Mouse (Mus musculus): ENCODE data around the gene Cenpq.

Cenpq gene

DNA sequence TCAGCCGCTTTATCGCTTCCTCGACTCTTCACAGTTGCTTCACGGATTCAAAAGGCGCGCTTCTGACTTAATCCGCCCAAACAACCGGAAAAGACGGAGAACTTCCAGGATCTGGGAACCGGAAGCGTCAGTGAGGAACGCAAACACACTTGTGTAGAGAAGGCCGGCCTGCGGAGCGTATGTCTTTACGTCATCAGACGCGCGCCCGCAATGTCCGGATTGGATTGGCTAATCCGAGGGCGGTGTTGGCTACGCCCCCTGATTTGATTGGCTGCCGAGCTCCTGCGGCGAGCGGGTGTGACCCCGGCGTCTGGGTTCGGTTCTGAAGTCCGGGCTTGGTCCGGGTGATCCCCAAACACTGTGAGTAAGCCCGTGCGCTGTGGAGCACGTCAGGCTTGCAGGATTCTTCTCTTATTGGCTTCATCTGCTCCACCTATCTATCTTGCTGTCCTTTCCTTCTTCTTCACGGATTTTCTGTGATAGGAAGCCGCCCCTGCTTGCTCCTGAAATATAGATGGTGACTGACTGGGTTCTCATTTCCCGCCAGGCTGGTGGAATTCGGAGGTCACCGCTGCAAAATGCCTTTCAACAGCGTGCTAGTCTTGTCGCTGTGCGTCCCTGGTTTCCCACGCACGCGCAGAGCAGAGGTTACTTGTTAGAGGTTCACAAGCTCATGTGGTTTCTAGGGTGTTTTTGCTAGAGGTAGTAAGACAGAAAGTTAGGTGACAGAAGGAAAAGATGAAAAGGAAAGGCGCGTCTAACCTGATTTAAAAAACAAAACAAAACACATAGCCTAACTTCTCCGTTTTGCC, at the start of gene Cenpq, which contains the start of gene Mut:
Cenpq (minus strand) TSS at position 628 of the 812 bp plus-strand sequence.
Mut (plus strand) TSS at position 266 of the 812 bp plus-strand sequence.
- peak; percentile 97 to 100 for DNase-seq (ENCODE audit: low spot score in 2 of 2)

DNA sequence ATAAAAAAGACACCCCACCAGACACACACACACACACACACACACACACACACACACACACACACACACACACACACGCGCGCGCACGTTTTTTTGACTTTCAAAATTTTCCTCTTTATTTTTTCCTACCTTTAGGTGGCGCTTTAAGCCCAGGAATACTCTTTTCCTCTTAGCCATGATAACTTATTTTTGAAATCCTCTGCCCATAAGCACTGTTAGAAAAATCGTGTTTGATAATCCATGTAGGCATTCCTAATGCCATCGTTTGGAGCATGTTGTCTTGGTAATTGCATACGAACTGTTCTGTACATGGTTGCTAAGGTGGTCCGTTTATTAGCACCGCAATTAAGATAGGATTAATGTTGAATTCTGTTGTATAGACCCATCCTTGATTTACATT, 43.1 kb upstream of the Cenpq start:
- DNase-seq (ENCODE audit: low spot score in 2 of 2) = peak in 1 of 2 experiments; percentile 7

DNA sequence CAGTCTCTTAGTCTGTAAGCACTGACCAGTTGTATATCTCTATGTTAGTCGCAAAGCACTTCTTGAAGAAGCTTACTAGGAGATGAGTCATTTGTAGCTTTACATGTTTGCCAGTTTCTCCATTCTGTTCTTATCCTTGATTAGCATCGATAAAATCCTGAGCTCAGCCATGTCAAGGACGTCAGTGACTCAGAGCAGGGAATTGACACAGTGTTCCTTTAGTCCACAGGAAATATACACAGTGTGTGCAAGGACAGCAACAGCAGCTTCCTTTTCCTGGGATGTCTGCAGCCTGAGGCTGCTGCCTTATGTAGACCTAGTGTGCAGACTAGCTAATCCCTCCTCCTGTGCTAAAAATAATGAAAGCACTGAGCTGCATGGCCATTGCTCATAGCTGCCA, 13.7 kb upstream of the Cenpq start:
- DNase-seq (ENCODE audit: low spot score in 2 of 2) = no peak

DNA sequence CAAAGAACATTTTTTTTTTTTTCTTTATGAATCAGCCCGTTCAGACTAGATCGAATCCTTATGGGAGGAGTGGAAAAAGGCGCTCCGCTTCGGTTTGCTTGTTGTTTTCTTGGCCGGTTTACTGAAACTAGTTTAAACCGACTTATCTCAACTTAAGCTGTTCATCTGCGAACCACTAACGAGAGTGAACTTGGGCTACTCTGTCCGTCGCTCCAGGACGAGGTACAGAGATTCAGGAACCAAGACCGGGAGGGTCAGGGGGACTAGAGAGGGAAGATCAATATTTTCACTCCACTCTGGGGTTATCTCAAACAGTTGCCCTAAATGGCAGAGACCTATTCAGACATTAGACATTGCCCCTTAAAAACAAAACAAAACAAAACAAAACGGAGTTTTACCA, 862 bp downstream of the Cenpq start:
- DNase-seq (ENCODE audit: low spot score in 2 of 2) = no peak

DNA sequence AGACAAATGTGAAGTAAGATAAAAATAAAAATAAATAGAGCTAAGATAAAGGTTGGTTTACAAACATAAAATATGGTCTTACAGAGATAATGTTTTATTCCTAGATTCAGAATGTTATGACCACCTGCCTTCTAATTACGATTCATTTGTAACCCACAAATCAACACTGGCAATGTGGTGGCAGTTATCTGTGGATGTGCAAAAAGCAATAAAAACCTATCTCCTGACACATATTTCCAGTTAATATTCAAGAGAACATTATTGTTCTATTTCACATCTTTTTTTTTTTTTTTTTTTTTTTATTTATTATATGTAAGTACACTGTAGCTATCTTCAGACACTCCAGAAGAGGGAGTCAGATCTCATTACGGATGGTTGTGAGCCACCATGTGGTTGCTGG, 19.3 kb downstream of the Cenpq start:
- DNase-seq (ENCODE audit: low spot score in 2 of 2) = no peak

DNA sequence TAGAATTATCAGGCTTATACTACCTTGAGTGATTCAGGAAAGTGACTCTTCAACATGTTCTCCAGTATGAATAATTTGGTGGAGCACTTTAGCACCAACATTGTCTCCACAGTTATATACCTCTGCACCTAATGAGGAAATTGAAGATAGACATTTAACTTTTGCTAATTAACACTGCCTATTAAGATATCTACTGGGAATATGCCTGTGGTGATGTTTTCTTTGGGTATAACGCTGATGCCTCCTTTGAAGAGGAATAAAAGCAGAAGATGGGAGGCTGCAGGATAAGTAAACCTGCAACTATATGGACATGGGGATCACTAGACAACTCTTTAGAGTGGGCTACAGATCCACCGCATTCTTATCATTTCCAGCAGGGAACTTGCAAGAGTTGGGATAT, 20.6 kb downstream of the Cenpq start, which contains the start of gene Glyatl3:
Glyatl3 (minus strand) TSS at position 101 of the 400 bp plus-strand sequence.
- no peak for DNase-seq (ENCODE audit: low spot score in 2 of 2)

DNA sequence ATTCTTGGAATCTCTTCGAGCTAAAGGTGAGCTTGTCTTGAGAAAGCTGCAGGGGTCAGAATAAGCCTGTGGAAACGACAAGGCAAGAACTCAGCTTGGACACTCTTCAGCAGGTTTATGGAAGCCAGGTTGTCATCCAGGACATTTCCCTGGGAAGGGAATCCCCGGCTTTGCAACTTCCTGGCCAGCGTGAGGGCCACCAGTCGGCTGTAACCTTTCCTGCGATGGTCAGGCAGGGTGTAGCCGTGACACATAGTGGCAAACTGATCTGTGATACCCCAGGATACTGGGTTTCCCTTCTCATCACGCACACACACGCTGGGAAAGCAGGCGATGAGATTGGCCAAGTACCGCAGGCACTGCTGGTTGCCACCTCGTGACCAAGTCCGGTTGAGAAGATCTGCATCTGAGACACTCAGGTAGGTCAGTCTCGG, 30.1 kb downstream of the Cenpq start:
- DNase-seq (ENCODE audit: low spot score in 2 of 2) = no peak

DNA sequence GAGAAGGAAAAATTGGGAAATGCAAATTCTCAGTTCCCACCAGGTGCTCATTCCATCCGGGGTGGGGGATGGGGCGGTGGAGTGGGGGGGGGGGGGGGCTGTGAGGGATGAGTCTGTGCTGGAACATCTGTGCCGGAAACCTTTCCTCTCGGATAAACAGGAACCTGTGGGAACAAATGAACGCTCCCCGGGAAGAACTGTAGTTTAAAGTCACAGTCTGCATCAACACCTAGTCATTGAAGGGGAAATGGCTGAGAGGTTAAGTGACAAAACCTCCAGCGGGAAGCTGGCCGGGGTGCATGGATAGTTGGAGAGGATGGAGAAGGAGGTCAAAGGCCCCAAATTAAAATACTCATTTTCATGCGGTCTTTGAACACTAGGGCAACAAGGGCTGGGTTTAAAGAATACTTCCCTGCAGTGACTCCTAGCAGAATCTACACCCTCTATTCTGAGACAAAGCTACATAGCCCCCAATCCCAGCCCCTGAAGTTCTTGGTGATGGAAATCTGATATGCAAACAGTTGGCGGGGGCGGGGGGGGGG, 30.7 kb downstream of the Cenpq start:
- DNase-seq (ENCODE audit: low spot score in 2 of 2) = no peak

DNA sequence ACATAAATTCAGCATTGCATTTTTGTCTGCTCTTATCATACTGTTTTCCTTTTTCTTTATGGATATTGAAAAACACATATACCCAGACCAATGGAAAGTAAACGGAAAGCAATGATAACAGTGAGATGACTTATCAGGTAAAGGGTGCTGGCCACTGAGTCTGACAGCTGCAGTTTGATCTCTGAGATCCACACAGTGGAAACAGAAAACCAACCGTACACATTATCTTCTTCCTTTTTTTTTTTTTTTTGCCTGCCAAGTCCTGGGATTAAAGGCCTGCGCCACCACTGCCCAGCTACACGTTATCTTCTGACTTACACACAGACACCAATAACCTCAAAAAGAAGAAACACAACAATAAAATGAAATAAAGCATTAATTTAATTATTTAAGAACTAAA, 31.5 kb downstream of the Cenpq start:
- DNase-seq (ENCODE audit: low spot score in 2 of 2) = no peak

DNA sequence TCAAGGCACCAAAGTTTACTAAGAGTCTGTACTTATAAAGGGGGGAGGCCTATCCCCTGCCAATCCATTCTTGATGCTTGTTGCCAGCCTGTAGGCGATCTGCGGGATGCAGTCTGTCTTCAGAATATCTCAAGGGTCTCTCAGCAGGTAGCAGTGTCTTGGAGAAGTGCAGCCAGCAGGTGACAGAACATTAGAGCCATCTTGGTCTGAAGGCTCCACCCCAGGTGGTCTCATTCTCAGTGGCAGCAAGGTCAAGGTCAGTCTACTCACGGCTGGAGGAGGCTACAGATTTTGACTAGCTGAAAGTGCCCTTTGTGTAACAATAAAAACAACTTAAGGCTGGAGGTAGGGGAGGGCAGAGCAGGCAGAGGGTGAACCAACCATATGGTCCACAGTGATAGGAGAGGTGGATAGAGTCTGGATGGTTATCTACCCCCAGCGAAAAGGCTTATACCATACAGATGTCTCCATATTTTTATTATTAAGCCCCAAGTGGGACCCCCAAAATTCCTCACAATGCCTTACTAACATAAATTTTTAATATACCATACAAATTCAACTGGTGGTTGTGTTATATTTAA, 35.0 kb downstream of the Cenpq start:
- DNase-seq (ENCODE audit: low spot score in 2 of 2) = no peak

DNA sequence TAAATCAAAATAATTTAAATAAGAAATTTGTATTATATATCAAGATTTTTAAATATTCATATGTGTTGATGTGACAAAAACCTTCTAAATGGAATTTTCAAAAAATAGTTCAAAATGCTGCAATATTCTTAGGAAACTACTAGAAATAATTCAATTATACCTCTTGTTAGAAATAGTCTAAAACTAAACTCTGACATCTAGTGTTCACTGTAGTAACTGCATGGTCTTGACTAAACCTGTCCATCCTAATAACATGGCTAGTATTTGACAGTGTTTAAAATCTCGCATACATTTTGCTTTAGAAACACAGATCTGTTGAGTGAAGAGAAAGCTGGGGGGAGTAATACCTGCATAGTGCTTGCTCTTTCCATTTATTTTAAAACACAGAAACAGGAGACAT, 38.0 kb downstream of the Cenpq start:
- no peak for DNase-seq (ENCODE audit: low spot score in 2 of 2)

DNA sequence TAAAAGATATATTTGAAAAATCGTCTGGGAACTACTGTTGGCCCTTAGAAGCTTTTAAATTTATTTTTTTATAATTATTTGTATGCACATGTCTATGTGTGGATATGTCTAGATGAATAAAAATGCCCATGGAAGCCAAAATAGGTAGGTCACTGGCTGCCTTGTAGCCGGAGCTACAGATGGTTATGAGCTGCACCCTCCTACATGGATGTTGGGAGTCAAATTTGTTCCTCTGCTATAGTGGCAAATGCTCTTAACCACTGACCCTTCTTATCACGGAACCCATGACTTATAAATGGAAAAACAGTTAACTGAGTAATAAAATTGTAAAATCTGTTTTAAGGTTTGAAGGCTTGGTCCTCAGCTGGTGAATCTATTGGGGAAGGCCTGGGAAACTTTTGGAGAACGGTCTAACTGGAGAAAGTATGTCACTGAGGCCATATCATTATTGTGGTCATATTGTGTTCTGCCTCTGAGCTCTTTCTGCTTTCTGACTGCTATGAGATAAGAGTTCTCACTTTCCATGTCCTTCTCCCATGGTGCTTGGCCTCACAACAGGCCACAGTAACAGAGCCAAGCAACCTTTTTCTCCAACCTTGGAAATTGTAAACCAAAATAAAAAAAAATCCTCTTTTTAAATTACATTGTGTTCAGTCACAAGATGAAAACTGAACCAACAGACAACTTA, 46.9 kb downstream of the Cenpq start:
- no peak for DNase-seq (ENCODE audit: low spot score in 2 of 2)

DNA sequence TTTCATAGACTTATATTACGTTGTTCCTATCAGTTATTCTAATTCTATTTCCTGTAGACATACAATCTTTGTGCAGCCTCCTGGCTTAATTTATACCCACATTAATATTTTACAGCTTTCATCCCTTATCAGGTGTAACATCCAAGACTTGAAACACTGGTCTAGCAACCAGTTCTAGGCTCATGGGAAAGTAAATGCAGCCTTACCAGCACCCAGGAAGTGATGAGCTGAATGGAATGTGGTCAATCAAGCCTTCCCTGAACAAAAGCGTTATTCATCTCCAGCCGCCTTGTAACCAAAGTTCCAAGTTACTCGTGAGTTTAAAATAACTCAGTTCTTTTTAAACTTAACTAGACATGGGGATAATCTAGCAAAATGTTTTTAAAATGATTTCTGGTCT, 49.7 kb downstream of the Cenpq start:
- no peak for DNase-seq (ENCODE audit: low spot score in 2 of 2)

DNA sequence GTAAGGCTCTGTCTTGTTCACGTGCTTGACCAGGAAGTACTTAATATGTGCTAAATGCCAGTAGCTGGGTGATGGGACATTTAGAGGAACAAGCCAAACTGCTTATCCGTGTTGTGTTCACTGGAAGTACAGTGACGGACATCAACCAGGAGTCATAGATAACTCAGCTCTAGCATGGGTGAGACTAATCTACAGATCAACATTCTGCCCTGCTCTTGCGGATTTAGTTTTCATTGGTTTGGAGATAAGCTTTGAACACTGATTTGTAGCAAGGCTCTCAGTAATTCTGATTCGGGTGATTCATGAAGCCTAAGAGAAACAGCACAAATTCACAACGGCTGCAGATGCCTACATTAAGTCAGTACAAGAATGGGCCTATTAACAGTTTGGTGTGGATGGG, 52.7 kb downstream of the Cenpq start:
- DNase-seq (ENCODE audit: low spot score in 2 of 2) = no peak

DNA sequence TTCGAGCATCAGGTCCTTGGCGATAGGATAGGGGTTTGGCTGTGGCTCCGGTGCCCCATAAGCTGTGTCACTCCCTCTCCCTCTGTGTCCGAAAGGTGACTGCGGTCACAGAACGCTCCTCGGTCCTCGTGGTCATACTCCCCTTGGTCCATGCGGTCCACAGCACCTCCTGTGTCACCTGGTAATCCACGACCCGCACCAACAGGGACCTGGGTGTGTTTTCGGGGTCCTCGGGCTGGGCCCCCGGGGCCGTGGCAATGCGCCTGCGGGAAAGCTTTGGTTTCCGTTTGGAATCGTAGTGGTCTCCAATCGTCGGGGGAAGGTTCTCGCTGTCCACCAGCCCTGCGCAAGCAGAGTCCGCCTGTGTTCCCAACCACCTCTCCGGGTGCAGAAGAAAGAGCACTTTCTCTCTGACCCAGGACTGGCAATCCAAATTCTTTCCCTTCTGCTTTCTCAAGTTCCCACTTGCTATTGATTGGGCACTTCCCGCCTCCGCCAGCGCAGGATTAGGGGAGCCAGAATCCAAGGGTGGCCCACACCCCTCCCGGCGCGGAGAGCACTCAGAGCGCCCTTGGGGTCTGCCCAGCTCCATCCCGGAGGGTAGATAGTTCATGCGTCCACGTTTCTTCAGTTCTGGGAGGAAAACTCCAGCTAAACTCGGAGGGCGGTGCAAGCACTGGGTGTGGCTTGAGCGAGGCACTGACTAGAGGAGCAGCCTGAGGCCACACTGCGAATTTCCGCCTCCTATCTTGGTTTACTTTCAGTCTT, 54.7 kb downstream of the Cenpq start, which contains the start of gene 9130008F23Rik:
9130008F23Rik (minus strand) TSS at position 636 of the 768 bp plus-strand sequence.
- no peak for DNase-seq (ENCODE audit: low spot score in 2 of 2)

DNA sequence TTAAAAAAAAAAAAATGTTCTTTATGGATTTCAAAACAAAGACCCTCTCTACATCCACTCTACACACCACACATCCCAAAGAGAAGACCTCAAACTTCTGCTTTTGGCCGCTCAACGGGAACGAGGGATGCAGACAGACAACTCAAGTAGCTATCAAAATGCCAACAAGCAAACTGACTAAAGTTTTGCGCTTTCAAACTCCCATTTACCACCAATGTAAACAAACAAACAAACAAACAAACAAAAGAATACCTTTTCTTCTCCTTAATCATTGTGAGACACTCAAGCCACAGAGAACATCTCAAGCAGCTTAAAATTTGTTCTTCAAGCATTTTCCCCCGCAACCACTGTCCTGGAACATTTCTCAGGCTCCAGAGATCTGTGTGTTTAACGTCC, 55.3 kb downstream of the Cenpq start:
- DNase-seq (ENCODE audit: low spot score in 2 of 2) = no peak

DNA sequence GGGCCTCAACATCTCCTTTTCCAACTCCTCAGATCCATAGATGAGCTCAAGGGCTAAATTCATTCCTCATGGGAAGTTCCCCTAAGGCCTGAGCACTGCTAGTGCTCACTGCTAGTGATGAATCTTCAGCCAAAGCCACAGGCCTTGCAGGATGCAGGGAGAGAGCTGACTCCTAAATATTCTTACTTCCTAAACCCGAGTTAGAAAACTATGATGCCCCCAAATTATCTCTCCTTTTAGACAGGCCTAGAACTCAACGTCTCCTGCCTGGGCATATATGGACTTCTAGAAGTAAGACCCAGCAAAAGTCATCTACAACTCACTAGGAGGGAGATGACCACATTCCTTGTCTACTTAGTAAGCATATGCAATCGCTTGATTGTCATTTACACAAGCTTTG, 57.1 kb downstream of the Cenpq start:
- no peak for DNase-seq (ENCODE audit: low spot score in 2 of 2)

DNA sequence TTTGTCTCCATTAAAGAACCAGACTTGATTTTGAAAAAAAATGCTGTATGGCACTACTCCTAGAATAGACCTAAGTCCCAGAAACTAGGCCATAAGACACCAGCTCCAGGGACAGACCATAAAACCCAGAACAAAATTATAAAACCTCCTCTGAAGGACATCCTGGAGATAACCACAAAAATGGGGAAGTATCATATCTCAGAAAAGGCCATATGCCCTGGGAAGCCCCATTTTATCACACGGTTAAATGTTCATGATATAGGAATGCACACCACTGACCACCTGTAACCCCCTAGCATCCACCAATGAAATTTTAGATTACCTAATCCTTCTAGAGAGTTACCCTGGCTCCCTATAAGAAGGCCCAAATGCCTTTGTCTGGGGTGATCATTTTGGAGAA, 59.3 kb downstream of the Cenpq start:
- DNase-seq (ENCODE audit: low spot score in 2 of 2) = no peak

DNA sequence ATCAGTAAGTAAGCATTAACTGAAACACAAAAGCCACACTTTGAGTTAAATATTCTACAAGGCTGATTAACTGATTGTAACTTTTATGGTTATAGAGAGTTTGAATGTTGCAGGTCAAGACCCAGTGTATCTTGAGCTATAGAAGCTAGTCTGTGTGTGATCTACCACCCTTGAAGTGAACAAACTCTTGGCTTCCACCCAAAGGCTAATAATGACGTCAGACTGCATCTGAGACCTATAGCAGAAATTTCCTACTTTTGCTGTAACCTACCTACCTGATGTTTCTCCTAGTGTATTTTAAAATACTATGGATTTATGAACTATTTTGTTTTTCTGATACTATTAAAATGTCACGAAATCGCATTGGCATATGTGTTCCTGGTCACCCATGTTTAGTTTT, 60.1 kb downstream of the Cenpq start:
- no peak for DNase-seq (ENCODE audit: low spot score in 2 of 2)

DNA sequence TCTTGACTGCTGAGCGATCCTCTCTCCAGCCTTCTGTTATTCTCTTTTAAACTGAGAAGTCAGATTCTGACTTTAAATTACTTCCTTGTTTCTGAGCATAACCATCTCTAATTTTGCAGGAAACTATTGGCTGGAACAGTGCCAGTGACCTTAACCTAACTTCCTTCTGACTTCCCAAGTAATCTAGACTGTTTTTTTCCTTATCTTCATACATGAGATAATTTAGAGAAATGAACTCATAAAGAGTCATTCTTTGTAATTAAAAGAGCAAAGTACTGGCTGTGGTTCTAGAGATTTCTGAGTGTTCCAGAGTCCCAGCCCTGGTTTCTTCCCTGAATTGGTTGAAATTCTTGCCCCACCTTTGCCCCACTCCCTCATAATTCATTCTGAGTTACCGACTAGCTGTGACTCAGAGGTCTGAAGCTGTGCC, 61.2 kb downstream of the Cenpq start:
- DNase-seq (ENCODE audit: low spot score in 2 of 2) = no peak

Data from left cerebral cortex, adult 9 months (tissue).